Mouse (Mus musculus) stomach, postnatal 0 days (tissue): ENCODE results near the gene Ehbp1.

ENCODE experiments used
- CTCF ChIP-seq: IDR thresholded peaks from 2 replicates; pipeline ENCODE4 v1.5.1; 2016; ENCODE audit warnings: antibody characterized with exemption, low read depth, mild to moderate bottlenecking, moderate library complexity
- EP300 ChIP-seq: optimal IDR thresholded peaks from 2 replicates; pipeline ENCODE3; 2016; ENCODE audit warnings: antibody characterized with exemption

DNA sequence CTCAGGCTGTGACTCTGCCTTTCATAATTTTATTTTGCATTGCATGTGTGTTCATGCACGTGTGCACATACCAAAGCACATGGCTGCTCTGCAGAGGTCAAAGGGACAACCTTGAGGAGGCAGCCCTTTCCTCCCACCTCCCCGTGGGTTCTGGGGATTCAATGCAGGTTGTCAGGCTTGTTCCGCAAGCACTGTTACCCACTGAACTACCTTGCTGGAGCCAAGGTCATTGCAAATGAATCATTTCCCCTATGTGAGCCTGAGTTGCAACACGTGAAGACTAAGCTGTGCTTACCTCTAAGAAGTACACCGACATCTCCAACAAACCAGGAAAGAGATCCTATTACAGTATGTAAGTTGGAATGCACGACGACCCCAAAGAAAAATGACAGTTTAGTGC, 291.2 kb downstream of the Ehbp1 start:
- TF ChIP-seq CTCF (no peak), EP300 (no peak)
